Mouse (Mus musculus) limb, embryonic 14.5 days (tissue): ENCODE measurements at regions not wholly inside any gene's neighbourhood (a gene's known extent, or its start where the extent isn't known, plus 50 kb on each side); places are given as distances from the start of the nearest gene placed in this dataset.

Experiments used
- ATAC-seq: fragments of 200-750 bp; cut with Nextera tagmentation; 2 replicates; pipeline ENCODE4 v1.8.0; 2017; ENCODE audit warnings: low read depth, moderate number of reproducible peaks, moderate TSS enrichment; ENCODE audit not compliant: low FRiP score
- DNase-seq: peaks from one replicate; pipeline ENCODE4 v3.0.0-alpha.2; 2015; ENCODE audit warnings: low spot score
- H3K27ac ChIP-seq: fragments of 300-500 bp; sonication (generic); replicated peaks from 2 replicates; pipeline ENCODE4 v1.5.1; 2014; ENCODE audit warnings: low read depth, mild to moderate bottlenecking, low read length, moderate library complexity, mixed read lengths
- H3K27me3 ChIP-seq: fragments of 300-500 bp; sonication (generic); 2 replicates; pipeline ENCODE4 v1.6.1; 2014; ENCODE audit warnings: low read length, mixed read lengths; ENCODE audit not compliant: control insufficient read depth, insufficient read depth
- H3K36me3 ChIP-seq: fragments of 300-500 bp; sonication (generic); 2 replicates; pipeline ENCODE4 v1.6.1; 2014; ENCODE audit warnings: mild to moderate bottlenecking, low read length, moderate library complexity, mixed read lengths; ENCODE audit not compliant: control insufficient read depth, insufficient read depth
- H3K4me1 ChIP-seq: fragments of 300-500 bp; sonication (generic); 2 replicates; pipeline ENCODE4 v1.6.1; 2014; ENCODE audit warnings: antibody characterized with exemption, low read length, mixed read lengths; ENCODE audit not compliant: control insufficient read depth, insufficient read depth
- H3K4me2 ChIP-seq: fragments of 300-500 bp; sonication (generic); replicated peaks from 2 replicates; pipeline ENCODE4 v1.6.1; 2014; ENCODE audit warnings: low read depth, mild to moderate bottlenecking, low read length, moderate library complexity; ENCODE audit not compliant: severe bottlenecking
- H3K4me3 ChIP-seq: fragments of 300-500 bp; sonication (generic); replicated peaks from 2 replicates; pipeline ENCODE4 v1.5.1; 2014; ENCODE audit warnings: low read length
- H3K9ac ChIP-seq: fragments of 300-500 bp; sonication (generic); 2 replicates; pipeline ENCODE4 v1.6.1; 2014; ENCODE audit warnings: mild to moderate bottlenecking, low read depth, low read length, moderate library complexity; ENCODE audit not compliant: severe bottlenecking
- H3K9me3 ChIP-seq: fragments of 300-500 bp; sonication (generic); 2 replicates; pipeline ENCODE4 v1.6.1; 2016; ENCODE audit warnings: low read length; ENCODE audit not compliant: control insufficient read depth
- POLR2A ChIP-seq: fragments of 200-500 bp; IDR thresholded peaks from 2 replicates; pipeline ENCODE4 v1.8.0; 2012; ENCODE audit warnings: inconsistent platforms, mild to moderate bottlenecking, moderate library complexity, borderline replicate concordance; ENCODE audit not compliant: insufficient read depth, insufficient read length; ENCODE audit errors: extremely low read depth
- WGBS: fragments of 180-500 bp; shearing (Covaris S2); extraction: QIAGEN DNeasy Blood & Tissue Kit; methylation state at CpG from one replicate; pipeline ENCODE4 v1.1.7; 2014; 5-methylcytosine and 5-hydroxymethylcytosine counted together

DNA sequence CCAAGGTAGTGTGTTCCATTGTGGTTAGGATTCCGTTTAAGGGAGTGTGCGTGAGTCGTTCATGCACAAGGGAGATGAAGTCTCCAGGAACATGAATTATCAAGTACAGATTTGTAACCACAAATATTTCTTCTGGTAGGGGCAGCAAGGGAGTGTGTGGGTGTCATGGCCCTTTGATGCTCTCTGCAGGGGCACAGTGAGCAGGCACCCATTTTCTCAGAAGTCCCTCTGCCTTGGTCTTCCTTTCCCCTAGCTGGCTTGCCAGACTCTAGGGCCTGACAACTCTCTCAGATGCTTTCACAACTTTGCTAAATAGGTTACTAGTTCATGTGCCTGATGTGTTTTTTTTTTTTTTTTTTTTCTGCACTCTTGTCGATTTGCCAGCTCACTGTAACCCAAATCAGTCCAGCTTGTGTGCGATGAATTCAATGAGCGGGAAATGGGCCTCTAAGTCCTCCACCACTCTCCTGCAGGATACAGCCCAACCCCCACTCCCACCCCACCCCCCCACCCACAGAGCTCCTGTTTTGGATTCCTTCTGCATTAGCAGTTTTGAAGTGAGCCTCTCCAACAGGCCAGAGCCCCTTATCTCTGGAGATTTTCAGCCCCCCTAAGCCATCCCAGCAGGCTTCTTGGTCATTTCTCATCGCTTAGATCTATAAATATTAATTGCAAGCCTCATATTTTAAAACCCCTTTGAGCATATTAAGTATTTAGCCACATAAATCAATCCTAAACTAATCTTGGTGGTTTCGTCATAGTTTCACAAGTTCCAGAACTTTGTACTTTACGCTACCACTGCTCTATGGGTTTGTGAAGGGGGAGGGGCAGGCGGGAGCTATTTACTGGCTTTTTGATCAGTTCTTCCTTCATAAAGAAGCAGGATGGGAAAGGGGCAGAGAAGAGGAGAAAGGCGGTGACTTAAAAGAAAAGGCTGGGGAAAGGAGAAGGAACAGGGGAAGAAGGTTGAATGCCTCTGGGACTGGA lies 628.4 kb upstream of the Cdh11 start:
- Histone ChIP-seq H3K27ac (0 out of 2 replicates have a peak overlapping the region, but pooled peaks have one; percentile 3), H3K4me3 (no peak overlapping the region), H3K4me1 (peaks cover 19% of the 10 kb centered on the region), H3K9me3 (no peaks in the 10 kb centered on the region), H3K36me3 (no peaks in the 10 kb centered on the region), H3K4me2 (no peak overlapping the region), H3K27me3 (no peaks in the 10 kb centered on the region), H3K9ac (no peak overlapping the region)
- DNase-seq, result peak; percentile 30
- ATAC-seq, result peak; percentile 38; the same call in 1 of the 2 replicates
- WGBS, result 36% methylated on average over 11 of the region's 11 CpGs
- no peak for TF ChIP-seq POLR2A

DNA sequence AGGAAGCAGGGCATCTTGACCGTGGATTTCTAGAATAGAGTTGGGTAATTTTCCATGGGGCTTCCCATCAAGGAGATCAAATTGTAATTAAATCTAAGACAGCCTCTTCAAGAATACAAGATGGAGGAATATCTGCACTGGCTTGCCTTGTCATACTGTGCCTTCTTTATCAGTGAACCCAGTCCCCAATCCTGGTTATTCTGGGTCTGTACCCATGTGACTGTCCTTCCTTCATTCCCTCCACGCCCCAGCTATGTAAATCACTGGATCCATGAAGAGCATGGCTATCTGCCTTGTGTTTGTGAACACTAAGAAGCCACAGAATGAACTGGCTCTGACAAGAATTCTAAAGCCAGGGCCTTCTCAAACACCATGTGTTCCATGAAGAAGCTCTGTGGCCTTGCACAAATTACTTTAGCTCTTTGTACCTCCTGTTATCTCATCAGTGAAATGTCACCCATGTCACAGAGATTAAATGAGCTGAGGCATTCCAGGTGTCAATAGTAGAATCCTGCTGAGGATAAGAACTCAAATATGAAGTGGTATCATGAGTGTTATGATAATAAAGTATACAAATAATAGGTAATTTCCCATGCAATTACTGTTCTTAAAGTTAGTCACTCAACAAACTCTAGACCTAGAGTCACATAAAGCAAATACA lies 637.0 kb upstream of the Cdh11 start:
- no peaks in the 10 kb centered on the region for H3K4me1 ChIP-seq
- no peak for TF ChIP-seq POLR2A
- DNase-seq (no peak), ATAC-seq (no peak)
- no peaks in the 10 kb centered on the region for H3K36me3 ChIP-seq
- no peak overlapping the region for H3K27ac ChIP-seq
- H3K9ac ChIP-seq, result no peak overlapping the region
- H3K4me2 ChIP-seq, result no peak overlapping the region
- 94% methylated on average over 2 of the region's 2 CpGs for WGBS
- H3K9me3 ChIP-seq, result no peaks in the 10 kb centered on the region
- H3K4me3 ChIP-seq, result no peak overlapping the region
- H3K27me3 ChIP-seq, result no peaks in the 10 kb centered on the region

DNA sequence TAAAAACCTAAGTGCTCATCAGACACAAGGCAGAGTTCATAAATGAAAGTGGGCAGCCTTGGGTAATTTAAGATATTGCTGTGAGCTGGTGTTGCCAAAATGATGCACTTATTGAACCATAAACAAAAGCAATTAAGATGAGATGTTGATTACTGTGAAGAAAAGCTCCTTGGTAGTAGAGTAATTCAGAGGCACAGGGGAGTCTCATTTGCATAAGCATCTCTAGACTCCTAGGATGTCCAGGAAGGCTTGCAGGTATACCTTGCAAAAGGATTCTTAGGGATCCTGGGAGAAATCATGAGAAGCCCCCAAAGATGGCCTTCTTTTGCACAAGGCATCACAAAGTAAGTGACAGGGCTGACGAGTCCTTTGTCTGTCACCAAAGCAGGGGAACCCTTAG lies 640.5 kb upstream of the Cdh11 start:
- H3K4me2 ChIP-seq, result no peak overlapping the region

DNA sequence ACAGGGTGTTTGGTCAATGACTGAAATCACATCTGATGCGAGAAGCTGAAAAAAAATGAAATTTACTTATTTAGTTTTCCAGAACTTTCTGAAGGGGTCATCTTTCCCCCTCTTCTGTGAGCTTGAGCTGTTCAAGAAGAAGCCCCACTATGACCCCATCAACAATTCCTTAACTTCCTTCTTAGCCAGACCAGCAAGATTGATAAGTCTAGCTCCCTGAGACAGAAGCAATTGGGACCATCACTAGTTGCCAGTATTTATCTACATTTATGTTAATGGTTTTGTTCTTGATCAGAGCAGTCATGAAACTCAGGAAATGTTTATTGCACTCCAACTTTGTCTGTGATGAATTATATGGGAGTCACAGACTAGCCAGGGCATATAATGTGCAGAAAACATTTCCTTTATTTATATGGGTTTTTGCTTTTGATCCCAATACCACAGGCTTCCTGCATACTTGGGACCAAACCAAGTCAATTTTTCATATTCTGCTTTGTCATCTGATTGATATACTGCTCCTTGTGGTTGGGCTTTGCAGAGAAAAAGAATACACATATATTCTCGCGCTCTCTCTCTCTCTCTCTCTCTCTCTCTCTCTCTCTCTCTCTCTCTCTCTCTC lies 645.5 kb upstream of the Cdh11 start:
- Histone ChIP-seq H3K9me3 (no peaks in the 10 kb centered on the region), H3K4me3 (no peak overlapping the region), H3K9ac (no peak overlapping the region), H3K4me1 (no peaks in the 10 kb centered on the region), H3K4me2 (no peak overlapping the region), H3K27me3 (no peaks in the 10 kb centered on the region), H3K27ac (no peak overlapping the region), H3K36me3 (no peaks in the 10 kb centered on the region)
- no peak for DNase-seq
- no peak for TF ChIP-seq POLR2A
- 95% methylated on average over 3 of the region's 3 CpGs for WGBS
- ATAC-seq, result no peak

More for the DNA sequence above, 640.5 kb upstream of the Cdh11 start:
- ATAC-seq (no peak), DNase-seq (no peak)
- Histone ChIP-seq H3K36me3 (no peaks in the 10 kb centered on the region), H3K9me3 (no peaks in the 10 kb centered on the region), H3K27ac (no peak overlapping the region), H3K4me3 (no peak overlapping the region), H3K4me1 (no peaks in the 10 kb centered on the region), H3K9ac (no peak overlapping the region), H3K27me3 (no peaks in the 10 kb centered on the region)
- WGBS, result 81% methylated on average over 1 of the region's 1 CpGs
- no peak for TF ChIP-seq POLR2A

DNA sequence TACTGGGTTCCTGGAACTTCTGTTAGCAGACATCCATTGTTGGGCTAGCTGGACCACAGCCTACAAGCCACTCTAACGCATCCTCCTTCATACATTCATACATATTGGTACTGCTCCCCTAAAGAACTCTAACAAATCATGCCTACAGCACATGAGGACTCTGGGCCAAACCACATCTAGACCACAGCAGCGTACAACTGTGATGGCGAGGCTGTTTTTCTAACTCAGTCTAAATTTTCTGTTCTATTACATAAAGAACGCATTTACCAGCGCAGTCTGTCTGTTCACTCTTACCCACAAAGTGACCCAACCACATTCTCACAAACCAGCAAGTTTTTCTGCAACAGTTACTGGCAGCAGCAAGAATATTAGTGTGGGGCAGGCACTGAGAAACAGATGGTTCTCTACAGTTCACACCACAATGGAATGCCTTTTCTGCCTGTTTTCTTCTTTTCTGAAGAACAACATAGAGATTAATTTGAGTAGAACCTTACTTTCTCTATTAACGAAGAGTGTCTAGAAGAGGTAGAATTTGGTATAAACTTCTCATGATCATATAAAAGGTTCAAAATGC lies 648.2 kb upstream of the Cdh11 start:
- ATAC-seq, result no peak
- no peaks in the 10 kb centered on the region for H3K4me1 ChIP-seq
- H3K27me3 ChIP-seq, result no peaks in the 10 kb centered on the region
- no peak overlapping the region for H3K9ac ChIP-seq
- H3K4me3 ChIP-seq, result no peak overlapping the region
- H3K9me3 ChIP-seq, result no peaks in the 10 kb centered on the region
- no peak for DNase-seq
- 74% methylated on average over 6 of the region's 6 CpGs for WGBS
- TF ChIP-seq POLR2A, result no peak
- H3K27ac ChIP-seq, result no peak overlapping the region
- no peak overlapping the region for H3K4me2 ChIP-seq
- H3K36me3 ChIP-seq, result no peaks in the 10 kb centered on the region
